ENCODE assay signal across 18 mouse cellular contexts in genomic region chr1:91858101-91858790, GRCm38 (mm10). TPM values are rescaled to one million over a fixed set of nuclear protein-coding genes. Genes with fewer than 3 reads are reported as not detected.
A peak's percentile ranks its signal among the peaks of the same experiment; 100 is the strongest.
DNase-seq lines count a peak whose midpoint lies in the region; ATAC-seq and TF ChIP-seq lines count a peak whose summit lies in the region.
"Had no signal": no experiment of that assay in that cellular context is flagged by ENCODE, and none has a peak within 500 bp of the region (broad histone marks: within the 10 kb centered on the region; RNA-seq: fewer than 3 reads in every experiment).

No protein-coding gene starts in this region.

- no peaks in the 10 kb centered on the region for H3K9me3 ChIP-seq in heart, embryonic 12.5 days (replicated peaks)
- no peaks in the 10 kb centered on the region for H3K9me3 ChIP-seq in midbrain, postnatal 0 days (ENCODE audit: low read length)
- H3K9me3 ChIP-seq: liver, embryonic 13.5 days had no signal

- no peak for TF ChIP-seq CTCF in midbrain, postnatal 0 days (IDR thresholded peaks at IDR 0.05)

- no peak overlapping the region for H3K4me2 ChIP-seq in heart, embryonic 12.5 days
- H3K4me2 ChIP-seq in midbrain, postnatal 0 days (ENCODE audit: low read depth, low read length, poor library complexity, severe bottlenecking): no peak overlapping the region
- H3K4me2 ChIP-seq: liver, embryonic 13.5 days; midbrain, embryonic 11.5 days had no signal

- no peak for ATAC-seq in heart, embryonic 12.5 days (ENCODE audit: insufficient number of reproducible peaks, low FRiP score)
- no peak for ATAC-seq in midbrain, postnatal 0 days (ENCODE audit: low FRiP score)
- ATAC-seq: CD4-positive, CD25-positive, alpha-beta regulatory T cell, adult 4 months; forebrain, postnatal 0 days had no signal

- no peak overlapping the region for H3K9ac ChIP-seq in heart, embryonic 12.5 days
- H3K9ac ChIP-seq in midbrain, postnatal 0 days (replicated peaks; ENCODE audit: low read length, poor library complexity, severe bottlenecking): no peak overlapping the region
- H3K9ac ChIP-seq: forebrain, postnatal 0 days; liver, embryonic 13.5 days had no signal

- H3K4me3 ChIP-seq in heart, embryonic 12.5 days: no peak overlapping the region
- H3K4me3 ChIP-seq in brown adipose tissue, adult 24 weeks (ENCODE audit: insufficient read depth, low read depth, low read length): no peak overlapping the region
- H3K4me3 ChIP-seq in midbrain, postnatal 0 days (ENCODE audit: low read depth, low read length): no peak overlapping the region
- H3K4me3 ChIP-seq: erythroblast, embryonic 14.5 days; liver, embryonic 13.5 days had no signal

- WGBS in heart, embryonic 12.5 days: 74% methylated on average over 11 of the region's 11 CpGs
- 73% methylated on average over 11 of the region's 11 CpGs for WGBS in midbrain, postnatal 0 days

- no peaks in the 10 kb centered on the region for H3K36me3 ChIP-seq in heart, embryonic 12.5 days
- H3K36me3 ChIP-seq in midbrain, postnatal 0 days (ENCODE audit: insufficient read depth, low read length): no peaks in the 10 kb centered on the region
- H3K36me3 ChIP-seq: liver, embryonic 13.5 days had no signal

- H3K4me1 ChIP-seq in heart, embryonic 12.5 days (replicated peaks): peaks cover 40% of the 10 kb centered on the region
- H3K4me1 ChIP-seq in brown adipose tissue, adult 24 weeks (ENCODE audit: control insufficient read depth, insufficient read depth, insufficient read length, low read length): peaks cover 13% of the 10 kb centered on the region
- H3K4me1 ChIP-seq in midbrain, postnatal 0 days (ENCODE audit: insufficient read depth, low read length): no peaks in the 10 kb centered on the region
- H3K4me1 ChIP-seq: liver, embryonic 13.5 days had no signal

- H3K27me3 ChIP-seq in heart, embryonic 12.5 days (replicated peaks): 0 out of 2 replicates have a peak, but pooled peaks cover 3% of the 10 kb centered on the region
- no peaks in the 10 kb centered on the region for H3K27me3 ChIP-seq in midbrain, postnatal 0 days (ENCODE audit: insufficient read depth, low read length)
- H3K27me3 ChIP-seq: liver, embryonic 13.5 days had no signal

- no peak overlapping the region for H3K27ac ChIP-seq in heart, embryonic 12.5 days (ENCODE audit: poor library complexity, severe bottlenecking)
- H3K27ac ChIP-seq in brown adipose tissue, adult 24 weeks (replicated peaks; ENCODE audit: low read depth, low read length): peak overlapping the region; percentile 93
- no peak overlapping the region for H3K27ac ChIP-seq in midbrain, postnatal 0 days (ENCODE audit: low read depth, low read length)
- H3K27ac ChIP-seq: liver, embryonic 13.5 days had no signal

- peak; percentile 96 for DNase-seq in heart, adult 11 months
- DNase-seq in lung, postnatal 25 days (ENCODE audit: low spot score): peak; percentile 19
- no peak for DNase-seq in lung, postnatal 10 days
- DNase-seq in thymus, postnatal 0 days (ENCODE audit: low spot score): no peak
- no peak for DNase-seq in midbrain, postnatal 0 days (ENCODE audit: low spot score)
- DNase-seq: cerebellum, adult 8-10 months; forebrain, postnatal 0 days; kidney, adult 9 months; liver, embryonic 13.5 days; right cerebral cortex, postnatal 25 days had no signal

RNA-seq across cellular contexts. Expression of gene Twist2, which starts 57.0 kb away (rescaled TPM):
- 2.6 and 3.0 TPM in 2 replicates for polyA plus RNA-seq in heart, embryonic 12.5 days (2016; fragmentation: Nextera tagmentation; extraction: Ambion mirVana)
- polyA plus RNA-seq in brown adipose tissue, adult 24 weeks (2012; ENCODE audit: insufficient read depth, insufficient read length, missing spikeins): 3.7 and 5.0 TPM in 2 replicates
- polyA plus RNA-seq in thymus, postnatal 0 days (2015; fragmentation: Nextera tagmentation; extraction: Ambion mirVana): 0.72 and 1.2 TPM in 2 replicates
- 2.1 and 7.2 TPM in 2 replicates for total RNA-seq in midbrain, postnatal 0 days (2014; rRNA removed)
- polyA plus RNA-seq in midbrain, postnatal 0 days (2015; fragmentation: Nextera tagmentation; extraction: Ambion mirVana): 3.8 and 5.7 TPM in 2 replicates
- total RNA-seq: granulocyte monocyte progenitor cell, adult 5-6 weeks; hematopoietic stem cell, adult 5-6 weeks; MEL had no signal
- polyA plus RNA-seq: CD4-positive, CD25-positive, alpha-beta regulatory T cell, adult 4 months; erythroblast, embryonic 14.5 days had no signal

Comparison
In these comparisons a context has a peak if more than half of its experiments do, and no peak if none do; other contexts are left out.
1. DNase-seq: peak in heart, adult 11 months (single experiment) and lung, postnatal 25 days (single experiment); none in lung, postnatal 10 days (single experiment), thymus, postnatal 0 days (single experiment) and midbrain, postnatal 0 days (single experiment).